Mouse (Mus musculus): ENCODE results near the gene Csrp3.

Csrp3 gene

DNA sequence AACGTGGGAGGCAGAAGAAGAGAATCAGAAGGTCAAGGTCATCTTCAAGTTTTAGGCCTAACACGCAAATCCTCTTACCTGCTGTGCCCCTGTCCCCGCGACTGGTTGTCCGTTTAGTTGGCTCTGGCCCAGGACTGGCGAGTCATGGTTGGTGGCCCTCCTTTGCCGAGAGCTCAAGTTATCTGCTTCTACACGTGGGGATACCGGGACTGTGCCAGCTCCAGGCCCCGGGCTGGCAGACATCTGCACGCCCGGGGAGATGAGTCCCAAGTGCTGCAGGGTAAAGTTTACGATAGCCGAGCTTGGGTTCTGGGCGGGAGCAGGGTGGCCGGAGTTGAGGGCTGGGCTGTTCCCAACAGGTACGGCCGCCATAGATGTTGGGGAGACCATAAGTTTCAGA is 19.7 kb upstream of the Csrp3 start:
- no peak for DNase-seq (ENCODE audit: low spot score)

- DNase-seq (ENCODE audit: low spot score) = no peak
Observed at GRCm38 (mm10) chr7:48864671-48865458, 17.0 kb upstream of the Csrp3 start.

DNA sequence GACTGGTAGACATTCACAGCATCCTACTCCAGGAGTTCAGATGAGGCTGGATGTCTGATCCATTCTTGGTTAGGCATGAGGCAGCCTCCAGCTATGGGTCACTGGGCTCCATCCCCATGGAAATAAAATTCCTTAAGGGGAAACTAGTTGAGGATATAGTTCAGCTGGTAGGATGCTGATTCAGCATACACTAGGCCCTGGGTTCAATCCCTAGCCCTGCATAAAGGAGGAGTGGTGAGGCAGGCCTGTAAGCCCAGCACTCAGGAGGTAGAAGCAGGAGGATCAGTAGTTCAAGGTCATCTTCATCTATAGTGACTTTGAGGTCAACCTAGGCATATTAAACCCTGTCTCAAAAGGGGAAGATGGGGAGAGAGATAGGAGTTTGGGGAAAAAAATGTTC is 16.4 kb upstream of the Csrp3 start:
- DNase-seq (ENCODE audit: low spot score) = no peak

DNA sequence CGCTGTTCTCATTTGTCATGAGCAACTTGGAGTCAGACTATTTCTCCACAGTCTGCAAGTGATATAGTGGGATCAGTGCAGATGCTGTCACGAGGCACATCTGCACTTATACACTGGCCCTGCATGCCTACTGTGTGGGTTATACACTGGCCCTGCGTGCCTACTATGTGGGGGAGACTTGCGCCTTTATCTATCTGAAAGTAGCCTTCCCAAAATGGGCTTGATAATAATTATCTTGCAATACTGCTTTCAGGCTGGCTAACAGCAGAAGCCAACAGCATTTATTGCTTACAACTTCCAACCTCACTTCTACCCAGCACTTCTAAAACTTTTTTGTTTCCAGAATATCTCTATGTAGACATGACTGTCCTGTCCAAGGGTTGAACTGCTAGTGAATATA is 14.0 kb upstream of the Csrp3 start:
- no peak for DNase-seq (ENCODE audit: low spot score)

- no peak for DNase-seq (ENCODE audit: low spot score)
Observed at GRCm38 (mm10) chr7:48860948-48861347, 13.1 kb upstream of the Csrp3 start.

DNA sequence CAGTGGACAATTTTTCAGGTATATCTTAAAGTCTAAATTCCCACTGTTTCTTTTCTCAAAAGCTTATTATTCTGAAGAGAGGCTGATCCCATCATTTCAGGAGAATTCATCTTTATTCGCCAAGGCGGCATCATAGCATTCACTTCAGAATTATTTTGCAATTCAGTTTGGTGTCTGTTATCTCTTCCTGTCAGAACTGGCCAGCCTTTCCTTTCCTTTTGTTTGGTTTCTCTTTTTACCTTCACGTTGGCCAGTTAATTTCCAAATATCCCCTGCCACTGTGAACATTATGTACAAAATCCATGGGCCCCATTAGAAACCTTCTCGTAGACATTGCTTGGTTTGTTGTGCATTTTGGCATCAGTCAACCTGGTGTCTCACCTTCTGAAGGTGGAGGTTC is 11.5 kb upstream of the Csrp3 start:
- no peak for DNase-seq (ENCODE audit: low spot score)

- DNase-seq (ENCODE audit: low spot score) = no peak
Observed at GRCm38 (mm10) chr7:48858257-48858656, 10.4 kb upstream of the Csrp3 start.

DNA sequence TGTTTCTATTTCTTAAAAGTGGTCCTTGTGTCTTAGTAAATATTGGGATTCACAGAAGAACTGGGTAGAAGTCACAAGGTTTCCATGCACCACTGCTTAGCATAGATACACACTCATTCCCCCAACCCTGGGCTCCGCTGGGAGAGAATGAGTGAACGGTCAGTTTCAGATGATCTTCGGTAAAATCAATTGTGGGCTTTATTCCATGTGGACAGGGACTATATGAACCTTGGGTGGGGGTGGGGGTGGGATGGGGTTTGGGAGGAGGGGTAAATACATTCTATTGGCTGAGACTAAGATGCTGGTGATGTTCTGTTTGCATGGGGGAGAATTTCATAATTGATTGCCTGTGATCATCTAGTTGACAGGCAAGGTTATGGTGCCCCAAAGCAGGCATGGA is 7.6 kb upstream of the Csrp3 start:
- DNase-seq (ENCODE audit: low spot score) = no peak

GRCm38 (mm10) chr7:48853496-48853895 is 5.7 kb upstream of the Csrp3 start:
- no peak for DNase-seq (ENCODE audit: low spot score)

- no peak for DNase-seq (ENCODE audit: low spot score)
Observed at GRCm38 (mm10) chr7:48851529-48852104, 3.8 kb upstream of the Csrp3 start.

DNA sequence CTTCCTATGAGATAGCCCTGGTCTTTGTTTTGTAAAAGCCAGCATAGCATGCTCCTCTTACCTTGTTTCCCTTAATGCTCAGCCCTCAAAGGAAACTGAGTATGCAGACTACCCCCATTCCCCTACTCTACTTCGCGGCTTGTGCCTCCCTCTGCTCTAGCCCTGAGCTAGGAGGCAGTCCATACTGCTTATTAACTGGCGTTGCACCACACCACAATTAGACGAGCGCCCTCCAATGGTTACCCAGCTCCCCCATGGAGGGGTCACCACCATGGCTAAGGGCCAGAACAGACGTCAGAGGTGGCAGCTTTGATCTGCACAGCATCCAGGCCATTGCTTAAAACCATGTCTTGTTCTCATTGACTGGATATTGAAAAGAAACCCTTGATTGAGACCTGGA is 1.1 kb downstream of the Csrp3 start:
- DNase-seq (ENCODE audit: low spot score) = no peak

DNA sequence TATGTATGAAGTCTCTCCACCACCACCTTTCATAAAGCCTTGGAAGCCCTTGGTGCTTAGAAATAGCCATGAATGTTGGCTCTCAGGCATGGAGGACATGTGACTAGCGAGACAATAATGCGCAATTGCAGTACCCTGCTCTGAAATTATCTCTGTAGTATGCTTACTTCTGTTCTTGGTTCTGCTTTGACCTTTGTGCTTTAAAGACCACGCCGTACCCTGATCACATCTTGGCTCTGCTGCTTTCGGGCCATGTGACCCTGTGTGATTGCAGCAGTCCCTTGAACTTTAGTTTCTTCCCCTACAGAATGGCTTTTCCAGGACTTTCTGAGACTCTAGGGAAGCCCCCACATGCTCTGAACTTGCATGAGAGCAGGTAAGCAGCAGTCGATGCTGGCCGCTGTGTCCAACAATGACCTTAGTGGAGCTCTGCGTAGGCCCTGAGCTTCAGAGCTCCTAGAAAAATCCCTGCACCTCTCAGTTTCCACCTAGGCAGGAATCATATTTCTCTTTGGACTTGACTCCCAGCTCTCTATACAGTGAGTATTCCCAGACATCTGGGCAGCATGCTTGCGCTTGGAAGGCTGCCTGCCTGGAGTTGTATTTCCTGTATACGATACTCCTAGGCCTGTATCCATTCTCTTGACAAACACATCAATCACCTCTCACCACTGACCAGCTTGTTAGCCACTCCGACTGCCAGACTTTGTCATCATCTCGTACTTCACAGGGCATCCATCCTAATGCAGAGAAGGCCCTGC is 2.4 kb downstream of the Csrp3 start:
- DNase-seq (ENCODE audit: low spot score) = no peak

GRCm38 (mm10) chr7:48843541-48843940 is 4.3 kb downstream of the Csrp3 start:
- no peak for DNase-seq (ENCODE audit: low spot score)

DNA sequence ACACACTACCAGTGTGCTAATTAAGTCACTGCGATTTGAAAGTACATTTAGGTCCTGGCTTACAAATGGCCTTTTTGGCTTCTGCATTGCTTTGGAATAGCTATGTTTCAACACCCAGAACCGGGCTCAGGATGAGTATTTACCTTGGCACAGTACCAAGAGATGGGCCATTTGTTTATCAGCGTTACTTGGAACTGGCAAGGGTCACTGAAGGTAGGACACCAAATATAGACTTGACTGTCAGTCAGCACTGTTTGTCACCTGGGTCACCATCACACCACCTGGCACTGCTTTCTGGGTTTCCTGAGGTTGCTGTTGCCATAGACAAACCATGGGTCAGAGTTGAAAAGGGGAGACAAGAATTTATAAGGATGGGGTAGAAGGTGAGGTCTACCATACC is 5.5 kb downstream of the Csrp3 start:
- DNase-seq (ENCODE audit: low spot score) = no peak

GRCm38 (mm10) chr7:48841538-48841937 is 6.3 kb downstream of the Csrp3 start:
- DNase-seq (ENCODE audit: low spot score) = no peak

DNA sequence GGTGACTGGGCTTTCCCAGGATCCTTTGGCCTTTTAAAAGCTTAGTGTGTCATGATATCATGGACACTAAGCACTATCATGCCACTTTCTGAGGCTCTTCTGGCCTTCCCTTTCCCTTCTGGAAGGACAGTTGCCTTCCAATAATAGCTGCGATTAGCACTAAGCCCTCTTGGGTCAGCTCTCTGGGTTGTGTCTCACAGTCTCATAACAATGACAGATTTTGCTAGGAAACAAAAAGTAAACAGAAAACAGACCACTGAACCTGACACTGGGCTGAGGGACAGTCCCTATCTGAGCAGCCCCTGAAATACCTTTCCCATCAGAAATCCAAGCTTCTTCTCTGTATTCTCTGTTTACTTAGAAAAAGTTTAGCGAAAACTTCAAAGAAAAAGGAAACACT is 7.3 kb downstream of the Csrp3 start:
- DNase-seq (ENCODE audit: low spot score) = no peak

- no peak for DNase-seq (ENCODE audit: low spot score)
Observed at GRCm38 (mm10) chr7:48838434-48838833, 9.4 kb downstream of the Csrp3 start.

- no peak for DNase-seq (ENCODE audit: low spot score)
Observed at GRCm38 (mm10) chr7:48836949-48837348, 10.9 kb downstream of the Csrp3 start.

DNA sequence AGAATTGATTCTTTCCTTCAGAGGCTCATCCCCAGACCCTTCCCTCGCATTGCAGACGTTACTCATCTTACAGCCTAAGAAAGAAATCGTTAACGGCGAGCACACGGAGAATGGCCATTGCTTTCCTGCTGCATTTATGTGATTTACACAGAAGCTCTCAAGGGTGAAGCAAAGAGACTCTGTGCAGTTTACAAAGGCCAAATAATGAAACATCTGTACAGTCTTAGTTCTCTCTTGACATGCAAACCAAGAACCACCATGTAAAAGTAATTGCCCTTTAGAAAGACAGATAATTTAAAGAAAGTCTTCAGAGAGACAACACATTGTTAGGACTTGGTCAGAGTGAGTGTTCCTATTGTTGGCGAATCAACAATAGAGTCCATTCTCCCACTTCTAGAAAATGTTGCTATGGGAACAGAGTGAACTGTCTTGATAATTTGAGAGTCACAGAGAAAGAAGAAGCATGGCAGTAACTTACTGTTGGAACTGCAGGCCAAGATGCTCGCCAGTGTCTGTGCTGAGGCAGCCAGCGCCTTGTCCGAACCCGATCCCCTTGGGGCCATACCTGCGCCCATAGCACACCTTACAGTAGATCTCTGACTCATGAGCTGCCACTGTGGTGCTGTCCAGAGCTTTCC is 12.7 kb downstream of the Csrp3 start:
- DNase-seq (ENCODE audit: low spot score) = no peak

- DNase-seq (ENCODE audit: low spot score) = no peak
Observed at GRCm38 (mm10) chr7:48834371-48834970, 13.4 kb downstream of the Csrp3 start.

DNA sequence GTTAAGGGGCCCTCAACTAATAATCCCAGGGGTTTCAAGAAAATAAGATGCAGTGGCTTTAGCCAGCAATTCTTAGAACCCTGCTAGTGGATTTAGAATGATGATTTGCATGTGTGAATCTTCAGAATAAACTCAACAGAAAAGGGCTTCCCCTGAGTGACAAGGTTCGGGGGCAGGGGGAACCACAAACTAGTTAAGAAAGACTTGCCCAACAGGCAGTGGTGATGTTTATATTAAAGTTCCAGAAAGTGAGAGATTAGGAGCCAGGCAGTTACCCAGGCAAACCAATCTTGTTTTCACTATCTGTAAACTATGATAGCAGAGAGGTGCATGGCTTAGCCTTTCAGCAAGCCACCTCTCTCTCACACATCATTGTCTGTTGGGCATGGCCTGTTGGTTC is 15.1 kb downstream of the Csrp3 start:
- DNase-seq (ENCODE audit: low spot score) = no peak

DNA sequence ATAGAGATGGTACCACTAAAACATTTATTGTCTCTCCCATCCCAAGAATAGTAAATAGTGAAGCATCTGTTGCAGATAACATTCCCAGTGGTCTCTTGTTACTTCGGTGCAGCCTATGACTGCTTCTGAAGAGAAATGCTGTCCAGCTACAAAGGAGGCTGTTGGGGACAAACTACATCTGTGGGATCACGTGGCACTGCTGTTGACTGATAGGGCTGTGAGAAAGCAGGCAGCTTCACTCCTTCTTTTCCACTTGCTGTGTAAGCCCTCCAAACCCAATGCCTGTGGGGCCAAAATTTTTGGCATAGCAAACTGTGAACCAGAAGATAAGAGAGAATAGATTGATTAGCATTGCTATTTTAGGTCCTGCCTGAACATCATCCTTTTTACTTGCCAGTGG is 17.4 kb downstream of the Csrp3 start:
- no peak for DNase-seq (ENCODE audit: low spot score)

Data from adipocyte (in vitro differentiated cells).